In the genomic region with DNA sequence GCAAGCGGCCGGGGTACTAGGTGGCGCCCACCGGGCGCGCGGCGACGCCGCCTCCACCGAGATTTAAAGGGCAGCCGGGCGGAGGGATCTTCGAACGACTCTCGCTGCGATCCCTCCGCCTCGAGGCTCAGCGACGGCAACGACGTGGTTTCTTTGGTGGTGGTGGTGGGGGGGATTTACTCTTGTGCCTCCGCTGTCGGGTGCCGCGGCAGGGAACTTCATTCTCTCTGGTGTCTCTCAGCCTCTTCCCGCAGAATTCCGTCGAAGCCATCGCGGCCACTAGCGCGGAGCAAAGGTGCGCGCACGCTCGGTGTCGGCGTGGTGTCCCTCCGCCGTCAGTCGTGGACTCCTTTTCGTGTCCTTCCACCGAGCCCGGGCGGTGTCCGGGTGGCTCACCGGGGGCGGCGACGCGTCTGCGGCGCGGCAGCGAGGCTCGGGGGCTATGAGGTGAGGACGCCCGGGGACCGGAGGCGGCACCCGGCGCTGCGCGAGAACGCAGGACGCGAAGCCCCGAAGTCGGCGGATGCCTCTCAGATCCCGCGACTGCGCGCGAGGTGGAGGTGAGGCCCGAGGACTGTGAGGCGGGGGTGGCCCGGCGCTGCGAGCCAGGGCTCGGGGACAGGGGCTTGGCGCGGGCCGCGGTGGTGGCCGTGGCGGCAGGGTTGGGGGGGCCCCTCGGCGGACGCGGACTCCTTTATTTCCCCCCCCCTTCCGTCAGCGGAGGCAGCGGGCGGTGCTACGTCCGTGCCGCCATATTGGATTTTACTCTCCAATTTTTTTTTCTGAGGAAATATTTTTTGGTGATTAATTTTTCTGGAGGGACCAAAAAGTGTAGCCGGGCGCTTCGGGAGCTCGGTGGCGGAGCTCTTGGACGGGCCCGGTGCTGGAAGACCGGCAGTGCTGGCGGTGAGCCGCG, we compare ENCODE assay signal across 8 mouse cellular contexts. TPM values are rescaled to one million over a fixed set of nuclear protein-coding genes. Genes with fewer than 3 reads are reported as not detected.
A peak's percentile ranks its signal among the peaks of the same experiment; 100 is the strongest.
DNase-seq lines count a peak whose midpoint lies in the region; ATAC-seq lines count a peak whose summit lies in the region.

No protein-coding gene starts in this region.

- no peaks in the 10 kb centered on the region for H3K27me3 ChIP-seq in hindbrain, embryonic 13.5 days

- peaks cover 37% of the 10 kb centered on the region for H3K4me1 ChIP-seq in hindbrain, embryonic 13.5 days (replicated peaks)

- peak overlapping the region; percentile 100 for H3K27ac ChIP-seq in hindbrain, embryonic 13.5 days

- H3K4me2 ChIP-seq in hindbrain, embryonic 13.5 days, result peak overlapping the region; percentile 70

- no peaks in the 10 kb centered on the region for H3K9me3 ChIP-seq in hindbrain, embryonic 13.5 days

- DNase-seq in NIH3T3 (ENCODE audit: low read depth), result peak; percentile 96
- DNase-seq in cerebellum, postnatal 10 days, result peak; percentile 94 to 96
- DNase-seq in frontal cortex, postnatal 14 days (ENCODE audit: low spot score in 2 of 2), result peak; percentile 80 to 81
- DNase-seq in layer of hippocampus, postnatal 25 days (ENCODE audit: extremely low spot score in 1 of 2, low spot score in 1 of 2), result peak; percentile 86 to 95
- peak; percentile 92 for DNase-seq in lung, postnatal 14 days
- peak; percentile 85 for DNase-seq in ovary, postnatal 36 days (ENCODE audit: low spot score)
- DNase-seq in thymus, postnatal 14 days, result peak; percentile 90

- peak overlapping the region; percentile 100 for H3K9ac ChIP-seq in hindbrain, embryonic 13.5 days

- under 1% methylated on average over 109 of the region's 111 CpGs for WGBS in hindbrain, embryonic 13.5 days

- no peaks in the 10 kb centered on the region for H3K36me3 ChIP-seq in hindbrain, embryonic 13.5 days

- H3K4me3 ChIP-seq in hindbrain, embryonic 13.5 days, result peak overlapping the region; percentile 90

- peak; percentile 79 for ATAC-seq in hindbrain, embryonic 13.5 days (ENCODE audit: low FRiP score)

RNA-seq across cellular contexts. Expression of a gene that starts 0.8 kb away (rescaled TPM):
- polyA plus RNA-seq in hindbrain, embryonic 13.5 days (2015; fragmentation: Nextera tagmentation; extraction: Ambion mirVana), result 54.4 and 57.5 TPM in 2 replicates
- 10 to 100 TPM; 51.6 to 55.2 TPM for total RNA-seq in layer of hippocampus, postnatal 25 days (2021)

RNA-seq across cellular contexts. Expression of a gene that starts 59.9 kb away (rescaled TPM):
- 33.5 and 33.9 TPM in 2 replicates for polyA plus RNA-seq in hindbrain, embryonic 13.5 days (2015; fragmentation: Nextera tagmentation; extraction: Ambion mirVana)
- 10 to 100 TPM; 28.3 to 28.6 TPM for total RNA-seq in layer of hippocampus, postnatal 25 days (2021)

Comparison
In these comparisons a context has a peak if more than half of its experiments do, and no peak if none do; other contexts are left out.
1. Peak in every context shown above with its lines: DNase-seq, ATAC-seq, H3K4me3 ChIP-seq and H3K27ac ChIP-seq.